Mouse (Mus musculus): ENCODE measurements around the gene Tmem156.

- TF ChIP-seq CTCF (IDR thresholded peaks at IDR 0.05; ENCODE audit: low read depth, low read length) (no peak), POLR2A (IDR thresholded peaks at IDR 0.05; ENCODE audit: insufficient read depth, low read length) (no peak)
Observed at GRCm38 (mm10) chr5:65026776-65027175, 65.2 kb downstream of the Tmem156 start.

Measured in ES-Bruce4 (cell line).